Mouse (Mus musculus) neural tube, embryonic 11.5 days (tissue): ENCODE measurements at regions not wholly inside any gene's neighbourhood (a gene's known extent, or its start where the extent isn't known, plus 50 kb on each side); places are given as distances from the start of the nearest gene placed in this dataset.

Experiments
- ATAC-seq: fragments of 200-750 bp; cut with Nextera tagmentation; 2 replicates; pipeline ENCODE4 v1.8.0; 2017; ENCODE audit warnings: moderate number of reproducible peaks, mild to moderate bottlenecking, moderate TSS enrichment, moderate library complexity; ENCODE audit not compliant: insufficient read depth, low FRiP score, low TSS enrichment
- DNase-seq: peaks from one replicate; pipeline ENCODE4 v3.0.0-alpha.2; 2015; ENCODE audit warnings: low spot score
- H3K27ac ChIP-seq: fragments of 300-500 bp; sonication (generic); 2 replicates; pipeline ENCODE4 v1.5.1; 2014; ENCODE audit warnings: low read depth, mild to moderate bottlenecking, low read length
- H3K27me3 ChIP-seq: fragments of 300-500 bp; sonication (generic); 2 replicates; pipeline ENCODE4 v1.6.1; 2014; ENCODE audit warnings: mild to moderate bottlenecking, low read length, mixed read lengths; ENCODE audit not compliant: control insufficient read depth, insufficient read depth
- H3K36me3 ChIP-seq: fragments of 300-500 bp; sonication (generic); 2 replicates; pipeline ENCODE4 v1.6.1; 2014; ENCODE audit warnings: mild to moderate bottlenecking, low read length, moderate library complexity, mixed read lengths; ENCODE audit not compliant: control insufficient read depth, insufficient read depth
- H3K4me1 ChIP-seq: fragments of 300-500 bp; sonication (generic); 2 replicates; pipeline ENCODE4 v1.6.1; 2014; ENCODE audit warnings: low read length, mixed read lengths; ENCODE audit not compliant: control insufficient read depth, insufficient read depth
- H3K4me2 ChIP-seq: fragments of 300-500 bp; sonication (generic); 2 replicates; pipeline ENCODE4 v1.6.1; 2014; ENCODE audit warnings: low read depth, mild to moderate bottlenecking, moderate library complexity
- H3K4me3 ChIP-seq: fragments of 300-500 bp; sonication (generic); 2 replicates; pipeline ENCODE4 v1.5.1; 2014; ENCODE audit warnings: low read depth, low read length
- H3K9ac ChIP-seq: fragments of 300-500 bp; sonication (generic); 2 replicates; pipeline ENCODE4 v1.6.1; 2014; ENCODE audit warnings: mild to moderate bottlenecking, low read length
- H3K9me3 ChIP-seq: fragments of 300-500 bp; sonication (generic); 2 replicates; pipeline ENCODE4 v1.6.1; 2016; ENCODE audit warnings: low read length; ENCODE audit not compliant: control insufficient read depth
- WGBS: fragments of 180-500 bp; shearing (Covaris S2); extraction: QIAGEN DNeasy Blood & Tissue Kit; methylation state at CpG from one replicate; pipeline ENCODE4 v1.1.7; 2014; 5-methylcytosine and 5-hydroxymethylcytosine counted together

DNA sequence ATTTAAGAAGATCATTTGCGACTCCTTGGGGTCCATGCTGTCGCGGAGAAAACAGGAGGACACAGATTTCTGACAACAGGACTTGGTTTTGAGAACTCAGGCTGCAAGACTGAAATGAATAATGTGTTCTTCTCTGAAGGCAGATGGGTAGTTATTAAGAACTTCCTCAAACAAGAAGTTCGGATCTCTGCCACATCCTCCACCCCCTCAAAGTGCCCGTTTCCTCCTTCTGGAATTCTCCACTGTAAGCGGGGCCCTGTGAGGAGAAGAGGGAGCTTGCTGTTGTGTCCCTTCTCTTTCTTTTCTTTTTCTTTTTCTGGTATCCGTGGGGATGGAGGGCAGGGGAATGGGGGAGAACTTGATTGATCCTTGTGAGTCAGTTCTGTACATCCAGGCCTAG is 118.9 kb downstream of the 1700020N01Rik start:
- DNase-seq (no peak), ATAC-seq (no peak)
- Histone ChIP-seq H3K4me1 (no peaks in the 10 kb centered on the region), H3K27me3 (no peaks in the 10 kb centered on the region), H3K36me3 (no peaks in the 10 kb centered on the region), H3K9ac (no peak overlapping the region), H3K27ac (no peak overlapping the region), H3K4me3 (no peak overlapping the region), H3K9me3 (no peaks in the 10 kb centered on the region), H3K4me2 (no peak overlapping the region)
- WGBS, result 79% methylated on average over 7 of the region's 7 CpGs

DNA sequence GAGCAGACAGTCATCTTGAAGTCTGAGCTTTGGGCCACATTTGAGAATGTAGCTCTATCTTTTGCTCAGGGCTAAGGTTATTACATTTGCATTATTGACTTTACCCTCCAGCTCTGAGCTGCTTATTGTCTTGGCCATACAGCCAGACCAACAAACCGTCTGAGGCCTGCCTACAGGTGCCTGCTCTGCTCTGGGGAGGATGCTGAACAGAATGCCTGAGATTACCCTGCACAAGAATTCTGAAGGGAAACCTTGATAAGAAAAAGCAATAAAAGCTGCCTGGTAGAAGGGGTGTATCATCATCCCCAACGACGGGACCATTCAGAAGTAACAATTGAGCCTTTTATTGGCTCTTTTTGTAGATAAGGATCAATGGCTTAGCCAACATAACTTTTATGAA is 119.9 kb downstream of the 1700020N01Rik start:
- DNase-seq, result no peak
- WGBS, result 53% methylated on average over 3 of the region's 3 CpGs
- Histone ChIP-seq H3K9me3 (no peaks in the 10 kb centered on the region), H3K36me3 (no peaks in the 10 kb centered on the region), H3K27me3 (no peaks in the 10 kb centered on the region), H3K9ac (no peak overlapping the region), H3K4me2 (no peak overlapping the region), H3K27ac (no peak overlapping the region), H3K4me1 (no peaks in the 10 kb centered on the region), H3K4me3 (no peak overlapping the region)
- ATAC-seq, result no peak

DNA sequence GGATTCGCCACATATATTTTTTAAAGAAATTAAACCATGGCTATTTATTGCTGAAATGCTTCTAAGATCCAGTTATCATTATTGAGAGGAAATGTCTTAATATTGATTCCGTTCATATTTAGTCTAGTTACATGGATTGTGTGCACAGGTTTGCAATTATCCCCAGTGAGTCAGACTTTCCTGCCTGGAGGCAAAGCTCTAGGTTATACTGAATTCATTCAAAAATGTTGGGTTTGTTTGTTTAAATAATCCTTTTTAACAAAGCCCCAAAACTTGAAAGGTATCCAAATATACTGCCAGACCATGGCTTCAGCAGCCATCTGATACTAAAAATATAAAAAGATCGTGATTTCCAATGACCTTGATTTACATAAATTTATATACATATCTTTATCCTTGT is 122.5 kb downstream of the 1700020N01Rik start:
- DNase-seq (no peak), ATAC-seq (no peak)
- Histone ChIP-seq H3K4me2 (no peak overlapping the region), H3K27ac (no peak overlapping the region), H3K9ac (no peak overlapping the region), H3K4me3 (no peak overlapping the region), H3K27me3 (no peaks in the 10 kb centered on the region), H3K4me1 (no peaks in the 10 kb centered on the region), H3K36me3 (no peaks in the 10 kb centered on the region), H3K9me3 (no peaks in the 10 kb centered on the region)
- WGBS, result 87% methylated on average over 3 of the region's 3 CpGs

DNA sequence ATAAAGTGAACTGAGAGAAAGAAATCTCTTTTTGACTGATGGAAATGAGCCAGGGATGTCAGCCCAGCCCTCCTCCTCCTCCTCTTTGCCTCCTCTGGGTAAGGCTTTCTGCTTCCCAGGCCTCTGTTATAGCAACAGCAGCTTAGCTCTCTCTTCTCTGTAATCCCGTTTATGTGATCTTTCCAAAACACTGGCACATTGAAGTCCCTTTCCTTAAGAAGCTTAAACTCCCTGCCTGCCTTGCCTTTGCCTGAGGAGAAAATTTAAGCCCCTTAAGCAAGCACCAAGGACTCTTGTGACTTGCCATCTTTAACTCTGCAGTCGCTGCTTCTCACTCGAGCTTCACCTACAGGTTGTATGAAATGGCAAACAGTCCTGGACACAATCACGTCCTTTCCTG is 125.2 kb downstream of the 1700020N01Rik start:
- WGBS, result 71% methylated on average over 4 of the region's 4 CpGs
- Histone ChIP-seq H3K36me3 (no peaks in the 10 kb centered on the region), H3K27me3 (no peaks in the 10 kb centered on the region), H3K4me2 (no peak overlapping the region), H3K4me1 (no peaks in the 10 kb centered on the region), H3K4me3 (no peak overlapping the region), H3K27ac (no peak overlapping the region), H3K9ac (no peak overlapping the region), H3K9me3 (no peaks in the 10 kb centered on the region)
- ATAC-seq, result no peak
- no peak for DNase-seq

DNA sequence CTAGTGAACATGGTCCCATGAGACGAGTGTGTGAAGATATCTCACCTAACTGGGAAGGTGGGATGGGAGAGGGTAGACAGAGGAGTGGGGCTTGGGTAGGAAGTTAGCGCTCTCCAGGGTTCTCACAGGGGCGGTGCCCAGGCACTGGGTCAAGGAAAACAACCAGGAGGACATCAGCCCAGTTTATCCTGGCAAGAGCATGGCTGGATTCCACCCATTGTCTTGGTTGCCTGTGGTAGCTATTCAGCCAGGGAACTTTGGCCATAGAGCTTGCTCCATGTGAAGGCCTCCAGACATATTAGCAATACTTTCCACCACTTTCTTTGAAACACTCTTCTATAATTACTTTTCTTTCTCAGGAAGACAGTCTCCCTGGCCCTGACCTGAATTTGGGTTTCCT is 131.4 kb downstream of the 1700020N01Rik start:
- H3K27me3 ChIP-seq, result no peaks in the 10 kb centered on the region
- H3K4me1 ChIP-seq, result no peaks in the 10 kb centered on the region
- H3K9me3 ChIP-seq, result no peaks in the 10 kb centered on the region
- no peak for ATAC-seq
- no peak overlapping the region for H3K4me3 ChIP-seq
- DNase-seq, result no peak
- 87% methylated on average over 3 of the region's 3 CpGs for WGBS
- no peak overlapping the region for H3K9ac ChIP-seq
- H3K36me3 ChIP-seq, result no peaks in the 10 kb centered on the region
- H3K4me2 ChIP-seq, result no peak overlapping the region
- no peak overlapping the region for H3K27ac ChIP-seq

DNA sequence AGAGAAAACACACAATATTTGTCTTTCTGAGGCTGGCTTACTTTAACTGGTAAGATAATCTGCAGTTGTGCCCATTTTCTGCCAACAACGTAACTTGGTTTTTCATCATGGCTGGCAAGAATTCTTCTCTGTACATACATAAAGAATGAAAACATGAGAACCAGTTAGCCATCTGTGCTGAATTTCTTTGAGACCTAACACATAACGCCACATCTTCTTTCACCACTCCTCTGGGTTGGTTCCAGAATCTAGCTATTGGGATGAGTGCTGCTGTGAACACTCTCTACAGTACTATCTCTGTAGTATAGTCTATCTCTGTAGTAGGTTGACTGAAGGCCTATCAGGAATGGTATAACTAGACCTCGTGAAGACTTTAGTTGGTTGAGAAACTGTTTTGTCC is 132.1 kb downstream of the 1700020N01Rik start:
- ATAC-seq, result no peak
- H3K36me3 ChIP-seq, result no peaks in the 10 kb centered on the region
- no peak overlapping the region for H3K4me3 ChIP-seq
- 92% methylated on average over 3 of the region's 3 CpGs for WGBS
- no peak overlapping the region for H3K9ac ChIP-seq
- H3K9me3 ChIP-seq, result no peaks in the 10 kb centered on the region
- no peaks in the 10 kb centered on the region for H3K4me1 ChIP-seq
- H3K4me2 ChIP-seq, result no peak overlapping the region
- no peak for DNase-seq
- H3K27me3 ChIP-seq, result no peaks in the 10 kb centered on the region
- no peak overlapping the region for H3K27ac ChIP-seq

DNA sequence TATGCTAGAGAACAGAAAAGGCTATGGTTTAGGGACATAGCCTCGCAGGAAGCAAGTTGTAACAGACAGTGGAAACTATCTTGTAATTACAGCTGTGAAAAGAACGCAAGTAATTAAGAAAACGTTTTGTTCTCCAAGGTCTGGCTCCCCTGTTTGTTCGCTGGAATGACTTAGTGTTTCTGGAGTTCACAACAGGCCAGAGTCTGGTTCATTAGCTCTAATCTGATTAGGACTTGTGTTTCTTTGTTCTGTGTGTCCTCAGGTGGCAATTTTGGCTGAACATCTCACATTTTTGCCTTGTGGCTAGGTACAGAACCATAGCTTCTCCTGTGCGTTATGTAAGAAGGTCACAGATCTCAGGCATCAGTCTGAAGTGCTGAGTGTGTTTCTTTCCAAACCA is 141.7 kb upstream of the Sgk1 start:
- Histone ChIP-seq H3K27ac (no peak overlapping the region), H3K9ac (no peak overlapping the region), H3K4me1 (no peaks in the 10 kb centered on the region), H3K4me2 (no peak overlapping the region), H3K9me3 (no peaks in the 10 kb centered on the region), H3K4me3 (no peak overlapping the region), H3K27me3 (no peaks in the 10 kb centered on the region), H3K36me3 (no peaks in the 10 kb centered on the region)
- DNase-seq (no peak), ATAC-seq (no peak)
- 38% methylated on average over 5 of the region's 5 CpGs for WGBS

DNA sequence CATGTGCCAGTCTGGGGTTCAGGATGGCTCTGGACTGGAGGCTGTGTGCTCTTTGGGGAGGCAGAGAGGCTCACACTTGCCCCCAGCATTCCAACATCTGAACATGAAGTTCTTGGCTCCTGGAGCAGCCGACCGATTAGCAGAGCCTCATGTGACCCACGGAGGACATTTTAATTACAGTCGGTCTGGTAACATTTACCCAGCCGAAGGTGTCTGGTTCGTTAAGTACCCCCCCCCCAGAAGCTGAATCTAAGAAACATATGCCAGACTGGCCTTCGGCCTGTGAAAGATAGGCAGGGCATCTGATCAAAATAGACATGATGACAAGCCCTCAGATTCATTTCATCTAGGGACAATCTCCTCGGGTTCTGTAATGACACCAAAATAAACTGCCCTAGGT is 140.4 kb upstream of the Sgk1 start:
- Histone ChIP-seq H3K4me3 (no peak overlapping the region), H3K9me3 (no peaks in the 10 kb centered on the region), H3K36me3 (no peaks in the 10 kb centered on the region), H3K27ac (no peak overlapping the region), H3K4me2 (no peak overlapping the region), H3K27me3 (no peaks in the 10 kb centered on the region), H3K4me1 (no peaks in the 10 kb centered on the region), H3K9ac (no peak overlapping the region)
- 81% methylated on average over 8 of the region's 8 CpGs for WGBS
- no peak for ATAC-seq
- no peak for DNase-seq

DNA sequence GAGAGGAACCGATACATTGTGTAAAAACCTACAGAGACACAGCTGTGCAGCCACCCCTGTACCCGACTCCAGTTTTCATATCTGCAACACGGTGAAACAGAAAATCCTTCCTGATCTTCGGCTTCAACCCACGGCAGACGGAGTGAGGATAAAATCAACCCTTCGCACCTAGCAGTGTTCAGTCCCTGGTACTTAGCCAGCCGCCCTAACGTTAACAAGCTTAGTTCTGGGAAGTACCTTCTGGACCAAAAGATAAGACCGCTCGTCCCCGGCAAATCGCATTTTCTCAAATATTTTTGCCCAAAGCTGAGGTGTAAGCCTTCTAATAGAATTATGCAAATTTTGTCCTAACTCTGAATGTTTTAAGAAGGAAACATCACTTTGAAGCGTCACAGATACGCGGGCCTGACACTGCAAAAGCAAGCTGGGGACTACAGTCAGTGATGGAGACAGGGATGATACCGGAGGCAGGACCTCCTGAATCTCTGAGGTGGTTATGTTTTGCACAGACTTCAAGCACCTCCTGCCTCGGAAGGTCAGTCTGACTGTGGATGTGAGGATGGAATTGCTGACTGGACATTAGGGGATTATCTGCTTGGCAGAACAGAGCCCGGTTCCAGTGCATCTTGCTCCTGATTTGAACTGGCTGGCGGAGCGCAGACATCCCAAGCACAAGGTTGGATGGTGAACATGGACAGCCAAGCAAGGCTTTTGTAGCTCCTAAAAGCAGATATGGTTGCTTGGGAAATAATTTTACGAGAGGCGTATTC is 139.8 kb upstream of the Sgk1 start:
- Histone ChIP-seq H3K27me3 (no peaks in the 10 kb centered on the region), H3K4me2 (no peak overlapping the region), H3K27ac (no peak overlapping the region), H3K36me3 (no peaks in the 10 kb centered on the region), H3K9me3 (no peaks in the 10 kb centered on the region), H3K9ac (no peak overlapping the region), H3K4me1 (no peaks in the 10 kb centered on the region), H3K4me3 (no peak overlapping the region)
- no peak for DNase-seq
- WGBS, result 91% methylated on average over 23 of the region's 23 CpGs
- ATAC-seq, result no peak
